ENCODE assay signal across 11 mouse cellular contexts in genomic region chr16:19912582-19912981, GRCm38 (mm10).
"Had no signal": no experiment of that assay in that cellular context is flagged by ENCODE, and none has a peak within 500 bp of the region (broad histone marks: within the 10 kb centered on the region; RNA-seq: fewer than 3 reads in every experiment).

No protein-coding gene starts in this region.

- H3K36me3 ChIP-seq: limb, embryonic 15.5 days; liver, embryonic 13.5 days; midbrain, embryonic 13.5 days; stomach, embryonic 15.5 days had no signal

- H3K4me3 ChIP-seq: left cerebral cortex, adult 2 months; limb, embryonic 15.5 days; liver, embryonic 13.5 days; midbrain, embryonic 13.5 days; stomach, embryonic 15.5 days had no signal

- H3K27ac ChIP-seq: left cerebral cortex, adult 2 months; limb, embryonic 15.5 days; liver, embryonic 13.5 days; midbrain, embryonic 13.5 days; stomach, embryonic 15.5 days had no signal

- H3K27me3 ChIP-seq: limb, embryonic 15.5 days; liver, embryonic 13.5 days; midbrain, embryonic 13.5 days; stomach, embryonic 15.5 days had no signal

- ATAC-seq: midbrain, embryonic 13.5 days had no signal

- H3K9ac ChIP-seq: limb, embryonic 15.5 days; liver, embryonic 13.5 days; midbrain, embryonic 13.5 days; stomach, embryonic 15.5 days had no signal

- H3K4me2 ChIP-seq: limb, embryonic 15.5 days; liver, embryonic 13.5 days; midbrain, embryonic 13.5 days; stomach, embryonic 15.5 days had no signal

- H3K4me1 ChIP-seq: limb, embryonic 15.5 days; liver, embryonic 13.5 days; midbrain, embryonic 13.5 days; stomach, embryonic 15.5 days had no signal

- H3K9me3 ChIP-seq: limb, embryonic 15.5 days; liver, embryonic 13.5 days; midbrain, embryonic 13.5 days; stomach, embryonic 15.5 days had no signal

- DNase-seq: kidney, postnatal 25 days; liver, embryonic 13.5 days; lung, adult 18-20 months; lung, postnatal 4 days; right cerebral cortex, postnatal 14 days; thymus, adult 2 months; thymus, postnatal 25 days had no signal
